Mouse (Mus musculus) adrenal gland, adult 18-20 months (tissue): ENCODE data around the gene Bloc1s3. TPM values are rescaled to one million over a fixed set of nuclear protein-coding genes. Genes with fewer than 3 reads are reported as not detected.
"Not testable (repeated sequence)": the region's sequence is repeated elsewhere in the genome, so short reads cannot be mapped to it uniquely, and the experiment has no call there.

Source experiments
- DNase-seq, 2 experiments: peaks; one replicate each; pipeline ENCODE4 v3.0.0; 2021 to 2022; ENCODE audit warnings: low spot score in 2 of 2
- total RNA-seq, 2 experiments: library from RNA; stranded (reverse); gene quantifications; 1 replicate in 1 of 2; 2 replicates in 1 of 2; pipeline ENCODE4 v1.2.3; 2021

The Bloc1s3 gene
- total RNA-seq, 2 experiments from 2014 or later, result 8.4 to 10.0 TPM

GRCm38 (mm10) chr7:19520032-19520431, 11.9 kb upstream of the Bloc1s3 start:
- DNase-seq, result no peak

GRCm38 (mm10) chr7:19517652-19518365, 9.6 kb upstream of the Bloc1s3 start, which contains the start of gene Nkpd1:
Gene Nkpd1, plus strand, starts transcription at chr7:19517838.
- DNase-seq, result no peak

- no peak for DNase-seq
These were observed 4.2 kb upstream of the Bloc1s3 start for GRCm38 (mm10) chr7:19512353-19512752.

GRCm38 (mm10) chr7:19511934-19512333, 3.8 kb upstream of the Bloc1s3 start:
- DNase-seq, result not testable (repeated sequence)

- no peak for DNase-seq
These were observed 1.6 kb upstream of the Bloc1s3 start for GRCm38 (mm10) chr7:19509786-19510185.

- DNase-seq, result no peak
These were observed 879 bp upstream of the Bloc1s3 start for GRCm38 (mm10) chr7:19508924-19509568.

GRCm38 (mm10) chr7:19507612-19507981, 570 bp downstream of the Bloc1s3 start:
- DNase-seq, result no peak

GRCm38 (mm10) chr7:19506969-19507611, 1.1 kb downstream of the Bloc1s3 start:
- peak; percentile 61 to 71 for DNase-seq

- DNase-seq, result no peak
These were observed 1.8 kb downstream of the Bloc1s3 start for GRCm38 (mm10) chr7:19506326-19506725.

- DNase-seq, result peak; percentile 53 to 57
These were observed 4.6 kb downstream of the Bloc1s3 start for GRCm38 (mm10) chr7:19503481-19504068.

GRCm38 (mm10) chr7:19501658-19502057, 6.5 kb downstream of the Bloc1s3 start:
- DNase-seq, result peak in 1 of 2 experiments; percentile 55

- no peak for DNase-seq
These were observed 7.5 kb downstream of the Bloc1s3 start for GRCm38 (mm10) chr7:19500420-19501363.

- DNase-seq, result peak in 1 of 2 experiments; percentile 50
These were observed 9.8 kb downstream of the Bloc1s3 start for GRCm38 (mm10) chr7:19498326-19498725.

GRCm38 (mm10) chr7:19496214-19496555, 12.0 kb downstream of the Bloc1s3 start:
- no peak for DNase-seq

- DNase-seq, result peak; percentile 51 to 64
These were observed 12.5 kb downstream of the Bloc1s3 start for GRCm38 (mm10) chr7:19495521-19496213.

GRCm38 (mm10) chr7:19494751-19495474, 13.3 kb downstream of the Bloc1s3 start:
- no peak for DNase-seq

- DNase-seq, result peak; percentile 55 to 63
These were observed 16.4 kb downstream of the Bloc1s3 start for GRCm38 (mm10) chr7:19491731-19492130.

GRCm38 (mm10) chr7:19489525-19489924, 18.6 kb downstream of the Bloc1s3 start:
- no peak for DNase-seq

- no peak for DNase-seq
These were observed 21.6 kb downstream of the Bloc1s3 start for GRCm38 (mm10) chr7:19486549-19486948.
